Mouse (Mus musculus) MEL (cell line): Measurements from ENCODE around the gene Pld5. TPM values are rescaled to one million over a fixed set of nuclear protein-coding genes. Genes with fewer than 3 reads are reported as not detected.

Experiments used
- DNase-seq: peaks from one replicate; pipeline ENCODE4 v3.0.0; 2011; ENCODE audit warnings: low read depth, low spot score
- H3K27ac ChIP-seq: 2 replicates; pipeline ENCODE4 v1.5.1; 2012; ENCODE audit warnings: low read depth, mild to moderate bottlenecking, control low read depth, low read length, moderate library complexity; ENCODE audit not compliant: control insufficient read depth
- H3K27me3 ChIP-seq, 2 experiments: fragments of 150-350 bp in 1 of 2; sonication (generic) in 1 of 2; 2 replicates each; pipeline ENCODE4 v1.6.1; 2012; ENCODE audit warnings: low read length in 2 of 2, mild to moderate bottlenecking in 2 of 2, improper control_type of control experiment in 1 of 2, moderate library complexity in 1 of 2; ENCODE audit not compliant: insufficient read depth in 2 of 2, control insufficient read depth in 1 of 2
- H3K36me3 ChIP-seq, 2 experiments: 2 replicates each; pipeline ENCODE4 v1.6.1; 2012 to 2014; ENCODE audit warnings: low read length in 2 of 2, improper control_type of control experiment in 1 of 2, inconsistent platforms in 1 of 2, mild to moderate bottlenecking in 1 of 2; ENCODE audit not compliant: insufficient read depth in 2 of 2, control insufficient read depth in 1 of 2
- H3K4me1 ChIP-seq, 2 experiments: fragments of 150-350 bp in 1 of 2; sonication (generic) in 1 of 2; 2 replicates each; pipeline ENCODE4 v1.6.1; 2012; ENCODE audit warnings: low read length in 2 of 2, improper control_type of control experiment in 1 of 2, mild to moderate bottlenecking in 1 of 2; ENCODE audit not compliant: insufficient read depth in 2 of 2, control insufficient read depth in 1 of 2
- H3K4me3 ChIP-seq, 2 experiments: fragments of 150-350 bp in 1 of 2; sonication (generic) in 1 of 2; 2 replicates each; pipeline ENCODE4 v1.5.1; 2012; ENCODE audit warnings: low read depth in 2 of 2, low read length in 2 of 2, mild to moderate bottlenecking in 2 of 2, moderate library complexity in 2 of 2, control low read depth in 1 of 2, improper control_type of control experiment in 1 of 2; ENCODE audit not compliant: control insufficient read depth in 1 of 2, insufficient read depth in 1 of 2
- H3K79me2 ChIP-seq: 2 replicates; pipeline ENCODE4 v1.6.1; 2012; ENCODE audit warnings: mild to moderate bottlenecking, low read length, moderate library complexity; ENCODE audit not compliant: control insufficient read depth, poor library complexity, insufficient read depth
- H3K9ac ChIP-seq: 2 replicates; pipeline ENCODE4 v1.6.1; 2012; ENCODE audit warnings: low read depth, mild to moderate bottlenecking, control low read depth, low read length, moderate library complexity; ENCODE audit not compliant: control insufficient read depth, poor library complexity, severe bottlenecking
- H3K9me3 ChIP-seq: fragments of 150-350 bp; sonication (generic); replicated peaks from 2 replicates; pipeline ENCODE4 v1.6.1; 2012; ENCODE audit warnings: mild to moderate bottlenecking, low read length, improper control_type of control experiment, moderate library complexity; ENCODE audit not compliant: insufficient read depth
- BHLHE40 ChIP-seq: IDR thresholded peaks from 2 replicates; pipeline ENCODE4 v1.6.1; 2012; ENCODE audit warnings: low read depth, mild to moderate bottlenecking, inconsistent platforms, low read length, improper control_type of control experiment, borderline replicate concordance
- CHD2 ChIP-seq: IDR thresholded peaks from 2 replicates; pipeline ENCODE4 v1.6.1; 2011; ENCODE audit warnings: low read length, improper control_type of control experiment
- E2F4 ChIP-seq: IDR thresholded peaks from 2 replicates; pipeline ENCODE4 v1.6.1; 2011; ENCODE audit warnings: low read depth, low read length, improper control_type of control experiment, borderline replicate concordance
- ELF1 ChIP-seq: IDR thresholded peaks from 2 replicates; pipeline ENCODE4 v1.6.1; 2014; ENCODE audit warnings: low read depth, mild to moderate bottlenecking, inconsistent platforms, low read length, improper control_type of control experiment, moderate library complexity
- EP300 ChIP-seq, 2 experiments: IDR thresholded peaks; 2 replicates each; pipeline ENCODE4 v1.6.1; 2011; ENCODE audit warnings: improper control_type of control experiment in 2 of 2, low read length in 2 of 2, low read depth in 1 of 2, mild to moderate bottlenecking in 1 of 2
- ETS1 ChIP-seq: IDR thresholded peaks from 2 replicates; pipeline ENCODE4 v1.6.1; 2012; ENCODE audit warnings: low read depth, mild to moderate bottlenecking, inconsistent platforms, low read length, improper control_type of control experiment, moderate library complexity
- GATA1 ChIP-seq: IDR thresholded peaks from 2 replicates; pipeline ENCODE4 v1.6.1; 2011; ENCODE audit warnings: low read depth, low read length, improper control_type of control experiment
- JUND ChIP-seq: IDR thresholded peaks from 2 replicates; pipeline ENCODE4 v1.6.1; 2011; ENCODE audit warnings: low read depth, mild to moderate bottlenecking, improper control_type of control experiment, low read length
- KAT2A ChIP-seq: conservative IDR thresholded peaks from 2 replicates; pipeline ENCODE4 v1.6.1; 2012; ENCODE audit warnings: low read depth, low read length, improper control_type of control experiment, inconsistent platforms
- MAX ChIP-seq: IDR thresholded peaks from 2 replicates; pipeline ENCODE4 v1.6.1; 2011; ENCODE audit warnings: low read length, improper control_type of control experiment
- MYB ChIP-seq: IDR thresholded peaks from 2 replicates; pipeline ENCODE4 v1.6.1; 2011; ENCODE audit warnings: mild to moderate bottlenecking, low read depth, low read length, improper control_type of control experiment
- NELFE ChIP-seq: IDR thresholded peaks from 2 replicates; pipeline ENCODE4 v1.6.1; 2011; ENCODE audit warnings: low read depth, low read length, improper control_type of control experiment
- POLR2AphosphoS2 ChIP-seq: IDR thresholded peaks from 2 replicates; pipeline ENCODE4 v1.6.1; 2011; ENCODE audit warnings: low read length, improper control_type of control experiment
- RAD21 ChIP-seq: IDR thresholded peaks from 2 replicates; pipeline ENCODE4 v1.6.1; 2011; ENCODE audit warnings: mild to moderate bottlenecking, low read depth, low read length, improper control_type of control experiment
- SIN3A ChIP-seq: IDR thresholded peaks from 2 replicates; pipeline ENCODE4 v1.6.1; 2012; ENCODE audit warnings: low read length, improper control_type of control experiment, inconsistent platforms
- TAL1 ChIP-seq: IDR thresholded peaks from 2 replicates; pipeline ENCODE4 v1.6.1; 2012; ENCODE audit warnings: mild to moderate bottlenecking, inconsistent platforms, low read length, moderate library complexity, mixed read lengths
- TBP ChIP-seq: IDR thresholded peaks from 2 replicates; pipeline ENCODE4 v1.8.0; 2011; ENCODE audit warnings: low read depth, low read length, improper control_type of control experiment
- UBTF ChIP-seq: IDR thresholded peaks from 2 replicates; pipeline ENCODE4 v1.6.1; 2012; ENCODE audit warnings: low read depth, mild to moderate bottlenecking, inconsistent platforms, low read length, improper control_type of control experiment, moderate library complexity, borderline replicate concordance; ENCODE audit not compliant: insufficient read depth
- USF1 ChIP-seq: IDR thresholded peaks from 2 replicates; pipeline ENCODE4 v1.6.1; 2014; ENCODE audit warnings: low read depth, mild to moderate bottlenecking, inconsistent platforms, low read length, improper control_type of control experiment, moderate library complexity
- ZC3H11A ChIP-seq: IDR thresholded peaks from 2 replicates; pipeline ENCODE4 v1.6.1; 2012; ENCODE audit warnings: low read depth, mild to moderate bottlenecking, inconsistent platforms, low read length, improper control_type of control experiment
- ZKSCAN1 ChIP-seq: IDR thresholded peaks from 2 replicates; pipeline ENCODE4 v1.6.1; 2012; ENCODE audit warnings: low read depth, mild to moderate bottlenecking, inconsistent platforms, low read length, improper control_type of control experiment, moderate library complexity
- polyA plus RNA-seq, 2 experiments: library from polyadenylated mRNA; stranded (reverse) in 1 of 2; unstranded in 1 of 2; fragments of >175 nt in 1 of 2; fragments of >200 nt in 1 of 2; gene quantifications; 2 replicates each; pipeline versions ENCODE4 v1.2.1 to v1.2.4; 2012; ENCODE audit warnings: low replicate concordance in 2 of 2, low read depth in 1 of 2; ENCODE audit not compliant: insufficient read length in 2 of 2, insufficient read depth in 1 of 2, missing spikeins in 1 of 2
- total RNA-seq: library from RNA; depleted of rRNA; stranded (reverse); fragments of 300-350 nt; gene quantifications from 2 replicates; pipeline ENCODE4 v1.2.3, GENCODE M21; 2012

Gene Pld5
- total and polyA plus RNA-seq, 3 experiments = 0.01 TPM; not detected in 2

DNA sequence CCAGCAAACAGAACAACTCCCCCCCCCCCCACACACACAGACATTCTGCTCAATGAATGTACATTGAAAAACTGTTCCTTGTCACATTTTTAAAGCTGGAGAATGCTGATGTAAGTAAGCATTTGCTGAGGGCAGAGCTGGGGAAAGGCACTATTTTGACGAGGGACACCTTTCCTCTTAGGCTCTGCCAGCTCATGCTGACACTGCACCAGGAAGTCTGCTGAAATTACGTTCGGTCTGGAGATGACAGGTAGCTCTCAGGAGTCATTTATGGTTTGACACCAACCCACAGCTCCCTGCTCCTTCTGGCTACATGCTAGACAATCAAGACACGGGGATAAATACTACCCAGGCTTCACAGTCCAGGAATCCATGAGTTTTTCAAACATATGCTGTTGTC is 192.8 kb downstream of the Pld5 start:
- Histone ChIP-seq H3K79me2 (no peaks in the 10 kb centered on the region), H3K27ac (no peak overlapping the region), H3K4me3 (no peak overlapping the region)
- TF ChIP-seq SIN3A (no peak), RAD21 (no peak), ETS1 (no peak), POLR2AphosphoS2 (no peak), ELF1 (no peak), EP300 (IDR thresholded peaks at IDR 0.05; ENCODE audit: low read depth in 1 of 2, low read length in 2 of 2) (no peak), MAX (no peak)
- TF ChIP-seq, all 39 proteins: peak for 0
- DNase-seq = no peak
- no peaks in the 10 kb centered on the region; a peak in 1 of 4 replicates for H3K27me3 ChIP-seq
- peaks cover 0 to 22% of the 10 kb centered on the region in 2 experiments; a peak in 2 of 4 replicates for H3K36me3 ChIP-seq
- peaks cover 4 to 24% of the 10 kb centered on the region in 2 experiments for H3K4me1 ChIP-seq
- no peaks in the 10 kb centered on the region for H3K9me3 ChIP-seq
- no peak overlapping the region for H3K9ac ChIP-seq

DNA sequence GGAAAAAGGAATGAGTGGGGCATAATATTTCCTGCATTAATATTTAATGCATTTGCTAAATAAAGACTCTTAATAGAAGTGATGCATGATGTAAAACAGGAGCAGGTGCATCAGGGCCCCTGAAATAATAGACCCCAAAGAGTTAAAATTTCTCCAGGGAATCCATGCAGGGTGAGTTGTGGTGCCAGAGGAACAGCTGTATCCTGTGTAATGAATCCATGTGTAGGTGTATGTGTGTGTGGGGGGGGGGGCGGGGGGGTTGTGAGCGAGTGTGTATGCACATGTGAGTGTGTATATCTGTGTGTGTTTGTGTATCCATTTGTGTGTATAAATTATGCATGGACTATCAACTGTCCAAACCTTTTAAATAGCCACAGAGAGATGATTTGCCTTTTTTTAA is 194.1 kb downstream of the Pld5 start:
- H3K4me1 ChIP-seq = peaks cover 11 to 33% of the 10 kb centered on the region in 2 experiments
- no peaks in the 10 kb centered on the region for H3K9me3 ChIP-seq
- peaks cover 0 to 34% of the 10 kb centered on the region in 2 experiments; a peak in 2 of 4 replicates for H3K36me3 ChIP-seq
- H3K9ac ChIP-seq = no peak overlapping the region
- DNase-seq = no peak
- no peaks in the 10 kb centered on the region; a peak in 1 of 4 replicates for H3K27me3 ChIP-seq
- no peaks in the 10 kb centered on the region for H3K79me2 ChIP-seq
- no peak overlapping the region for H3K4me3 ChIP-seq
- TF ChIP-seq USF1 (no peak), ZC3H11A (no peak), ZKSCAN1 (no peak), TBP (no peak), CHD2 (no peak), TAL1 (no peak), UBTF (no peak), E2F4 (no peak), GATA1 (no peak), EP300 (IDR thresholded peaks at IDR 0.05; ENCODE audit: low read depth in 1 of 2, low read length in 2 of 2) (no peak), MAX (no peak), JUND (no peak), RAD21 (no peak), NELFE (no peak), KAT2A (no peak), MYB (no peak), POLR2AphosphoS2 (no peak), BHLHE40 (no peak)
- no peak overlapping the region for H3K27ac ChIP-seq
